Mouse (Mus musculus): Measurements from ENCODE around the gene G0s2.

The G0s2 gene

DNA sequence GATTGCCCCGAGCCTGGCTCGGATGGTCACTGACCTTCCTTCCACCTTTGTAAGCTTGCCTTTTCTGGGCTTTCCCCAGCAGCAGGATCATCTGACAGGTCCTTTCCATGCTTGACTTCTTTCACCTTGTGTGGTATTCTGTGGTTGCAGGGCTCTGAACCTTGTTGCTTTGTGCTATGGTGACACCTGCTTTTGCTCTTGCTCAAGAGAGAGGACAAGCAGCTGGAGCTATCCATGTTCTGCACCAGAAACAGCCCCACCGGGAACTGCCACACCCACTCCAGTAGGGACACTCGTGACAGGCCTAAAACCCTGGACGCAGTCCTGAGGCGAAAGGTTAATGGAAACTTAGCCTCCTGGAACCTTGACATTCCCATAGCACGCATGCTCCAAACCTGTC lies 21.6 kb downstream of the G0s2 start:
- no peak for DNase-seq

DNA sequence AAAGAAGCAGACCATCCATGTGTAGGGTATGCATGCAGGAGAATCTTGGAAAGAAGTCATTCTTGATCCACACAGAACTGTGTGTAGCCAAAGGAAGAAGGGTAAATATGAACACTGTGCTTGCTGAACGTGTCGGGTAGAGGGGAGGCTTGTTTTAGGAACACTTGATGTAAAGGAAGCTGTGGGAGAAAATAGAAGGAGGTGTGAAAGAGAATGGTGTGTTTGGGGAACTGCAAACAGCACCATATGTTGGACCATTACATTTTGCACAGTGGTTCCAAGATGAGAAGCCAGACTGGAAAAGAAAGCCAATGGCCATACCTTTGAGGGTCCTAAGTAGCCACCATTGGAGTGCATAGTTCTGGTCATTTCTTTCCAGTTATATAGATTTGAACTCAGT lies 23.0 kb downstream of the G0s2 start:
- DNase-seq, result no peak

DNA sequence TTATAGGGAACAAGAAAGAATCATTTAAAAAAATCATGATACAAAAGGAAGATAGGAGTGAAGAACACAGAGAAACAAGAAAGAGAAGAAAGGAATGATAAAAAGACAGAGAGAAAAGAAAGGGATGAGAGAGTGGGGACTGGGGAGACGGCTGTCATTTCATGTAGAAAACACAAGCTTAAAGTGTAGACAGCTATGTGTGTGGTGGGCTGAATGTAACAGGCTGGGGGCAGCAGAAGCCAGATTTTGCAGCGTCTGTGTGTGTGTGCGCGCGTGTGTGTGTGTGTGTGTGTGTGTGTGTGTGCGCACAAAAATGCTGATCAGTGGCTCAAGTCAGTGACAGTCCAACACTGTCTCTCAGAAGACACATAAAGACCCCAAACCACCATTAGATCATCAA lies 28.8 kb downstream of the G0s2 start:
- no peak for DNase-seq

DNA sequence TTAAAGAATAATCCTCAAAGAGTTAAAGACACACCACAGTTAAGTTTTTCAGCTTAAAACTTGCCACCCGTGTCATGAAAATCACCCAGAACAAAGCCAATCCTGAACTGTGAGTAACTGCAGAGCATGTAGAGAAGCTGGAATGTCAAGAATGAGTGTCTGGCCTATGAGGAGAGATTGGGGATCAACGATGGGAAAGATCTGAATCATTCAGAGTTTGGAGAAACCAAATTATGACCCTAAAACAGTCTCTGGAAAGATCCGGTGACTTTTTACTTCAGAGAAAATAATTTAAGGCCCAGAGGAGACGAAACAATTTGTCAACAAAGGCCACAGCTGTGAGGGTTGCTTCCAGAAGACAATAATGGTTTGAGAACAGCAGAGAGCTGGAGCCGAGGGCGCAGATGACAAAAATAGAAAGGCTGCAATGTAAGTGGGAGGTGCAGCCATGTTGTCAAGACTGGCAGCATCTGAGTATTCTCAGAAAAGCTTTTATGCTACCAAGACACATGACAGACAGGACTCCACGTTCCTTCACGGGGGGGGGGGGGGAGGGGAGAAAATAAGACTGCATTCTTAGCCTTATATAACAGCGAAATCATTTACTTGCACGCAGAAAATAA lies 29.3 kb downstream of the G0s2 start:
- no peak for DNase-seq

DNA sequence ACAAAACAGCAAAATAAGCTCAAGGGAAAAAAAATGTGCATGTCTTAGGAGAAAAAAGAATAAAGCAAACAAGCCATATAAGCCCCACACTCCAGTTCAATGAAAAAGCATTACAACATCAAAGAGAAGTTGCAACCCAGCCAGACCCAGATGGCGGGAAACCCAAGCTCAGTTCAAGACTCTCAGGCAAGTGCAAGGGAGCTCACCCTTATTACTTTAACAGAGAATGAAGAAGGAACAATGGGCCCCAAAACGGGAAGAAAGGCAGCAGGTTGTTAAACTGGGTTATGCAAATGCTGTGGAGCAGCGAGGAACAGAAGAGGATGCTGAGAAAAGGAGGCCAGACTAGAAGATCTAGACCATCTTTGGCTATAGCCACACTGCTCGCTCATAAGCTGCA lies 30.2 kb downstream of the G0s2 start:
- DNase-seq, result no peak

DNA sequence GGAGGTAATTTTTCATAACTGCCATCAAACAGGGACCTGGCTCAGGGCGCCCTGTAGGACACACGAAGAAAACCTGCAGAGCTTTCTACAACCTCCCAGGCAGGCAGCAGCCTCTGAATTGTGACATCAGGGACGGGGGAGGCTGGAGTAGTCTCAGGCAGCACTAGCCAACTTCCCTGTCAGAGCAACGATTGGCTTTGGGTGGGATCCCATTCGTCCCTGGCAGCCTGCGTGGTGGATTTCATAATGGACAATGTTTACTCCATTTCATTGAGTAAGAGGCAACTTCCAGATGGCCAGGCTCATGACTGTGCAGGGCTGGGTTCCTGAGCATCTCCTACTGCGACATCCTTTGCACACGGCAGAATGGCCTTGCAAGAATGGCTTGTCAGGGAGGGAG lies 30.8 kb downstream of the G0s2 start:
- peak; percentile 90 for DNase-seq

DNA sequence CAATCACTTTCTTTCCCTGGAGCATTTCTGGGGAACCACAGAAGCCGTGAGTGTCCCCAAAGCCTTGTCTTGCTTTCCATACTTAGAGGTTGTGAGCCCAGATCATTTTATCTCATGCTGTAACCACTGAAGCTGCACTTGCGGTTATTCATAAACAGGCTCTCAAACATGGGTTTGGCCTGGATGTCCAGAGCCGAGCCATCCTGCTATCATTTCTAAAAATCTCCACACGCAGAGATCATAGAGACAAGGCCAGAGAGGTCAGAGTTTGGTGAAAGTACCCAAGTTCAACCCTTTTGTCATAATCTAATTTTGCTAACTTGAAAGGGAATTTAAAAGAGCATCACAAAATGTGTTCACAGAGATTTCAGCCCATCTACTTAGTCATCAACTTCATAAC lies 31.6 kb downstream of the G0s2 start:
- no peak for DNase-seq

DNA sequence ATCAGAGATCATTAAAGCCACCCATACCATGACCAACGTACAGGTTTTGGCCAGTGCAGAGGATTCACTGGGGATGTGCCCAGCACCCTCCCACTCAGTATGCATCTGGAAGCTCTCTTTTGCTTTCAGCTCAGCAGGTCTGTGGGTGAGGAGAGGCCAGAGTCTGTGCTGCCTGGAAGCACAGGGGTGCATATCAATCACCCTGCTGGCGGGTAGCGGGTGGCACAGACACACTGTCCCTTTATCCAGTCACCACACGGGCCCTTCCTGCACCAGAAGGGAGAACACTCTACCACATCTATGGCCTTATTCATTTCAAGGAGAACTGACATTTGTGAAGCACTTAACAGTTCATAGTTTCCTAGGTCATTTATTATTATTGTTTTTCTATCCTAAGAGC lies 34.6 kb downstream of the G0s2 start:
- DNase-seq, result no peak

DNA sequence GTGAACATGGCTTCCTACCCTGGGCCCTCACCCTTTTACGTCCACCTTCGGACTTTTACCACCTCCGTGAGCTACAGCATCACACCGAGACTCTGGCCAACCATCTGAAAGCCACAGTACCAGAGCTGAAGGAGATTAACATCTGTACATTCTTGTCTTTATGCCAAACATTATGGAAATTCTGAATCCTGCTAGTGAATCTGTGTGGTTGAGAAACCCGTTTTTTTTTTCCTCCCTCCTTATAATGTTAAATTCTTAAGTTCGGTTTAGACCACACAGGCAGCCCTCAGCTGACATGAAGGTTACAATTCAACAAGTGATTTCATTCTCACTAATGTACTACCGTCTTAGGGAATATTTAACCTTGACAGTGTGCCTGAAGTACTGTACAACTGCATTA lies 38.1 kb downstream of the G0s2 start:
- no peak for DNase-seq

DNA sequence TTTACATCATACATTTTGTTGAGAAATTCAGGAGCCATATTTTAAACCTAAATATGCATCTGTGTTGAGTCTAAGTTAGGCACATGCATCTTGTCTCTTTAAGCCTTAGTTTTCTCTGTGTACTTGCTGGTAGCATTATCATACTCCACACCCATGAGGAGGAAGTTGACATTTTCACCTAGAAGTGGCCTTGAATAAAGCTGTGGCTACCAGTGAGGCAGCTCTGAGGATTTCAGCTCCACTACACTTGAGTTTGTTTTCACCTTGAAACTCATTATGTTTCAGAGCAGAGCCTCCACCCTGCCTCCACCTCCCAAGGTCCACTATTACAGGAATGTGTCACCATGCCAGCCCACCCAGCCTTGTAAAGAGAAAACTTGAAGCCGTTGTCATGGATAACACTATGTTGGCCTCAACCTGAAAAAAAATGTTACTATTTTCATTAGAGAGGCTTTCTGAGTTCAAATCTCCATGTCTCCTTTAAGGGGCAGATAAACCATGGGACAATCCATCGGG lies 38.8 kb downstream of the G0s2 start:
- no peak for DNase-seq

DNA sequence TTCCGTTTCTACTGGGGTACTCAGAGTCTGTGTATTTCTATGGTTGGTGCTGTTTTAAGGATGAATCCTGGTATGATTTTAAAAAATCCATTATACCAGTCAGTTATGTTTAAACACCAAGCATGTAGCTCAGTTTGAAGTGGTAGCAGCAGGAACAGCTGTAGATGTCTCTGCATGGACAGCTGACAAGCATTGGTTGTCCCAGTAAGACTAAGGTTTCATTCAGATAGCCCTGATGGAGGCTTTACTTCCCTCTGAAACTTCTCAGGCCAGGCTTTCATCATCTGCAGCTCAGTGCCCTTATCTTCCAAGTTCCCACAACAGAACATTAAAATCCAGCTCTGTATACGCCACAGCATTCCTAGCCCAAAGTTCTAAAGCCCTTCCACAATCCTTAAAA lies 40.3 kb downstream of the G0s2 start:
- DNase-seq, result no peak

DNA sequence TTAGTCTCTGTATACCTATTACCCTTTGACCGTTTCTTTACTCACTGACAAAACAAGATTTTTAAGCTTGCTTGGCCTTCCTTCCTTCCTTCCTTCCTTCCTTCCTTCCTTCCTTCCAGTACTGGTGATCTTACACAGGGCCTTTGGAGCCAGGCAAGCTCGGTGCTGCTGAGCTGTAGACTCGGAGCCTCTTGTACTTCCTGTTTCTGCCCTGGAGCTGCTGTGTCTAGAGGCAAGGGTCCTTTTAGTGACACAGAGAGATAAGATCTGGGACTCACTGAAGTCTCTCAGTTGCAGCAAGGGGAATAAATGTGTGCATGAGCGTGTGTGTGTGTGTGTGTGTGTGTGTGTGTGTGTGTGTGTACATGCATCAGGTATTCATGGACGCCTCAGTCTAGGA lies 42.1 kb downstream of the G0s2 start:
- no peak for DNase-seq

DNA sequence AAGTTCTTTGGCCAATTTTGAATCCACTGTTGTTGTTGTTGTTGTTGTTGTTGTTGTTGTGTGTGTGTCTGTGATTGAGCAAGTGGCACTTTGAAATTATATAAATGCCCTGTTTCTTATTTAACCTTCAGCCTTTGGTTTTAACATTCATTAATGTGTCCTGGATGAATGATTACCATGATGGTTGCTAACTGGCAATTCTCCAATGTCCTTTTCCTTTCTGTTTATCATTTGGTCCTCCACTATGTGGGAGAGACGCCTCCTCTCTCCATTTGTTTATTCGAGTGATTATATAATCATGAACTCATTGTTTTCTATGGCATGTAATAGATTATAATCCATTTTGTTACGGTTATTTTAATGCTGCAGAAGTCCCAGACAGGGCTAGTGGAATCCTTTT lies 42.5 kb downstream of the G0s2 start:
- DNase-seq, result no peak

DNA sequence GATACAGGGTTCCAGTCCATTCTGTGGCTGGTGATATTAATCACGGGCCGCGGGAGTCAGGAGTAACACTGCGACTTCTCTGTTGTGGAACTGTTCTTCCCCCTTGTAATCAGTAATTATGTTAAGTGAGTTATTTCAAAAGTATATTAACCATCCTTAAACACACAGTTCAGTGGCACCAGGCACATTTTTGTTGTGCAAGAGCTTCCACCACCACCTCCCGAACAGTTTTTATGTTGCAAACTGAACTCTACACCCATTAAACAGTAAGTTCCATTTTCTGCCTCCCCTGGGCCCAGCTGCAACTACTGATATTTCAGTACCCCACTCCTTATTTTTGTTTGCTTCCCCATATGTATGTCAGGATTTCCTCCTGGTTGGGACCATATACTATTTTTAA lies 43.4 kb downstream of the G0s2 start:
- DNase-seq, result no peak

DNA sequence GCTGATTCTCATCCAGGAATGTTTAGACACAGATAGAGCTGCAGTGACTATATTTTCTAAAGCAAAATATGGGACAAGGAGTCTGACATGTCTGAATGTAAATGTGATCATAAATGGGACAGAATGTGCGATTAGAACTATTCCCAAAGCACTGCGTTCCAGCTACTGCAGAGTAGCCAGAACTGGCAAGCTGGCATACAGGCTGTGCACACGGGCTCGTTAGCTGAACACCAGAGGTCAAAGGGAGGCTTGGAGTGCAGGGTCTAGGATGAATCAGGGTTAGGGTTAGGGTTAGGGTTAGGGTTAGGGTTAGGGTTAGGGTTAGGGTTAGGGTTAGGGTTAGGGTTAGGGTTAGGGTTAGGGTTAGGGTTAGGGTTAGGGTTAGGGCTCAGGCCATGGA lies 45.5 kb downstream of the G0s2 start:
- DNase-seq, result no peak

DNA sequence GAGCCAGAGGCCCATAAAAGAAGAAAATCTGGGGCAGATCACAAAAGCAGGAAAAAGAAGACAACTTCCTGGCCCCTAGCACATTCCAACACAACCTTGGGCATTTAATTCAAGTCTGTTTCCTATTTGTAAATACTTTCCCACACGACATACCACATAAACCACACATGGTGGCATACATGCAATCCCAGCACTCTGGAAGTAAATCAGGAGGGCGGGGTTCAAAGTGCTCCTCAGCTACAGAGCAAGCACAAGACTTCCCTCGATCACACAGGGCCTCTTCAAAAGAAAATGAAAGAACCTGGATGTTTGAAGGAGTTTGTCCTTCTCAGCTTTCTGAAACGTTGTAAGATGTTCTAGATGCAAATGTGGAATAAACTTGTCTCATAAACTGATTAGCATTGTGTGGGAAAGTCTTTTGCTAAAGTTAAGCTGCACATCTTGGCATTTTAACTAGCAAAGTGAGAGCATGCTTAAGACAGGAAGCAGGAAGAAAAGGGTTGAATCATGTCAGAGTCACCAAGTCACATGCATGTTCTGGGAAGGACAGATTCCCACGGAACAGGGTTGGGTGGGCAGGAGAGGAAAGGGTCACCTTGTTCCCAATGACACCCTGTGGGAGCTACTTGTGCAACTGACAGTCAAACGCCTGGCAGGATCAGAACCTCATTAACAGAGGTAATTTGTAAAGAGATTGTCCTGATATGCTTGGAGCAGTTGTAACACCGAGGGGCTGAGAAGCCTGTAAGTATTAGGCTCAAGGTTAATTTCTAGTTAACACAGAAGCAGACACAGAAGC lies 46.1 kb downstream of the G0s2 start:
- DNase-seq, result no peak

DNA sequence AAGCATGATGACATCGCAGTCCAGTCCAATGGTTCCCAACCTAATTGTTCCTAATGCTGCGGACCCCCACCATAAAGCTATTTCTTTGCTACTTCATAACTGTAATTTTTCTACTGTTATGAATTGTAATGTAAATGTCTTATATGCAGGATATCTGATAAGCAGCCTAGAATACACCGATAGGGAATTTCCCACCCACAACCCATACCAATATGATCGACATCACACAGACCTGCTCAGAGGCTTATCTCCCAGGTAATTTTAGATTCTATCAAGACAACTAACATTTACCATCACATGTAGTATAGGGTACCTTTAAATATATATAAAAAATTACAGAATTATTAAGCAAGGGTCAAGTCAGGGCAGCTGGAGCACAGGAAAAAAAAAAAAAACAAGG lies 46.9 kb downstream of the G0s2 start:
- DNase-seq, result no peak

DNA sequence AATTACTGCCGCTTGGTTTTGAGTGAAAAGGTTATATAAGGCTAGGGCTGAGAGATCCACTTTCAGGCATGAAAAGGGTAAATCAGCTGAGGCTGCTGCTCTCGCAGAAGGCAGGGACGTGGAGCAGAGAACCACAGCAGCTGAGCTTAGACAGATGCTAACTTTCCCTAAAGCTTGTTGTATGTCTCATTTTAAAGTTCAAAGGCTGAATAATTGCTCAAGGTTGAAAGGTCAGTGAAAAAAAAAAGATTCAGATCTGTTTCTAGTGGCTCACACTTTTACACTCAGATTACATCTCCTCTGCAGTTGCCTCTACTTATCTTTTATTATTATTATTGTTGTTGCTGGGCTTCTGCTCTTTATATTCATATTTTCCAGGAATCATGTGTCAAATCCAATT lies 47.5 kb downstream of the G0s2 start:
- no peak for DNase-seq

Measured in cerebellum, adult 11 months (tissue).